In the genomic region with DNA sequence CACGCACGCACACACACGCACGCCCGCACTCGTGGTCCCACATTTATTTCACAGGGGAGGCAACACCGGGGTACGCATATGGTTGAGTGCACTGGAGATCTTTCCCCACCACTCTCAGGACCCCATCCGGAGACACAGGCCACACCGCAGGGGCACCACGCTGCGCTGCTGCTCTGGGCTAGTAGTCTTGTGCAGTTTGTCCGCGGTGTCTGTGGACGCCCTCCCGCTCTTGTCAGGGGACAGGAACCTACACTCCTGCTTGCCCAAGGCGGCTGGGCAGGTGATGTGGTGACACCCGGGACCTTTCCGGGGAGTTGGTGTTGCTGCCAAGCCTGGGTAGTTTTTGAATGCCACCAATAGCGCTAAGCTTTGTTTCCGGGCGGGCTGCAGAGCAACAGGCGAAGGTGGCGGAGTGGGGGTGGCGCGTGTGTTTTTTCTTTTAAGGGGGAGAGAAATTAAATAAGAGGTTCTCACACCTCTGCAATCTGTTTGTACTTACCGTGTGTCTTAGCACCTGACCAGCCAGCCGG, we compare ENCODE assay signal across 8 mouse cellular contexts. TPM values are rescaled to one million over a fixed set of nuclear protein-coding genes. Genes with fewer than 3 reads are reported as not detected.
DNase-seq lines count a peak whose midpoint lies in the region; ATAC-seq and TF ChIP-seq lines count a peak whose summit lies in the region.
"Had no signal": no experiment of that assay in that cellular context is flagged by ENCODE, and none has a peak within 500 bp of the region (broad histone marks: within the 10 kb centered on the region; RNA-seq: fewer than 3 reads in every experiment).

No protein-coding gene starts in this region.

- no peaks in the 10 kb centered on the region for H3K9me3 ChIP-seq in liver, embryonic 11.5 days (ENCODE audit: control insufficient read depth, low read length)
- no peaks in the 10 kb centered on the region for H3K9me3 ChIP-seq in liver, embryonic 12.5 days (replicated peaks)
- no peaks in the 10 kb centered on the region for H3K9me3 ChIP-seq in embryonic facial prominence, embryonic 12.5 days
- no peaks in the 10 kb centered on the region for H3K9me3 ChIP-seq in hindbrain, embryonic 12.5 days (replicated peaks)

- H3K79me2 ChIP-seq in myocyte (ENCODE audit: control insufficient read depth, insufficient read depth), result peaks cover 13% of the 10 kb centered on the region

- TF ChIP-seq POLR2A in myocyte (IDR thresholded peaks at IDR 0.05; ENCODE audit: insufficient read length, low read depth), result no peak

- H3K4me2 ChIP-seq in liver, embryonic 11.5 days, result no peak overlapping the region
- H3K4me2 ChIP-seq in liver, embryonic 12.5 days, result no peak overlapping the region
- peak overlapping the region; percentile 86 for H3K4me2 ChIP-seq in embryonic facial prominence, embryonic 12.5 days (replicated peaks)
- peak overlapping the region; percentile 63 for H3K4me2 ChIP-seq in hindbrain, embryonic 12.5 days (replicated peaks)
- H3K4me2 ChIP-seq in myocyte (ENCODE audit: low read depth), result peak overlapping the region; percentile 79

- H3K9ac ChIP-seq in liver, embryonic 11.5 days (ENCODE audit: low read depth, low read length), result no peak overlapping the region
- no peak overlapping the region for H3K9ac ChIP-seq in liver, embryonic 12.5 days
- H3K9ac ChIP-seq in embryonic facial prominence, embryonic 12.5 days, result peak overlapping the region; percentile 73; the same call in 1 of the 2 replicates
- no peak overlapping the region for H3K9ac ChIP-seq in hindbrain, embryonic 12.5 days

- peaks cover 99% of the 10 kb centered on the region for H3K27me3 ChIP-seq in liver, embryonic 11.5 days (replicated peaks; ENCODE audit: control insufficient read depth, insufficient read depth, low read length)
- peaks cover 100% of the 10 kb centered on the region for H3K27me3 ChIP-seq in liver, embryonic 12.5 days (replicated peaks)
- H3K27me3 ChIP-seq in embryonic facial prominence, embryonic 12.5 days, result peaks cover 91% of the 10 kb centered on the region
- peaks cover 100% of the 10 kb centered on the region for H3K27me3 ChIP-seq in hindbrain, embryonic 12.5 days
- H3K27me3 ChIP-seq in myocyte (ENCODE audit: control insufficient read depth, insufficient read depth, insufficient read length), result no peaks in the 10 kb centered on the region

- no peak for ATAC-seq in liver, embryonic 11.5 days (replicated peaks; ENCODE audit: low FRiP score)
- ATAC-seq in liver, embryonic 12.5 days, result no peak
- no peak for ATAC-seq in embryonic facial prominence, embryonic 12.5 days (ENCODE audit: insufficient number of reproducible peaks, insufficient read depth, low FRiP score, low TSS enrichment)
- no peak for ATAC-seq in hindbrain, embryonic 12.5 days (ENCODE audit: low FRiP score)

- no peaks in the 10 kb centered on the region for H3K36me3 ChIP-seq in liver, embryonic 11.5 days (ENCODE audit: control insufficient read depth, insufficient read depth, low read length)
- no peaks in the 10 kb centered on the region for H3K36me3 ChIP-seq in liver, embryonic 12.5 days
- H3K36me3 ChIP-seq in embryonic facial prominence, embryonic 12.5 days, result no peaks in the 10 kb centered on the region
- H3K36me3 ChIP-seq in hindbrain, embryonic 12.5 days, result no peaks in the 10 kb centered on the region
- H3K36me3 ChIP-seq in myocyte (ENCODE audit: control insufficient read depth, insufficient read depth), result no peaks in the 10 kb centered on the region

- DNase-seq in liver, embryonic 11.5 days (ENCODE audit: low spot score), result peak; percentile 49
- DNase-seq in frontal cortex, postnatal 10 days (ENCODE audit: low spot score in 2 of 2), result no peak
- DNase-seq in adrenal gland, postnatal 10 days, result no peak
- DNase-seq: layer of hippocampus, postnatal 36 days had no signal

- 5% methylated on average over 28 of the region's 28 CpGs for WGBS in liver, embryonic 11.5 days
- 3% methylated on average over 28 of the region's 28 CpGs for WGBS in liver, embryonic 12.5 days (ENCODE audit: insufficient replicate concordance)
- WGBS in embryonic facial prominence, embryonic 12.5 days, result 1% methylated on average over 28 of the region's 28 CpGs
- WGBS in hindbrain, embryonic 12.5 days, result 3% methylated on average over 28 of the region's 28 CpGs

- peak overlapping the region; percentile 32 for H3ac ChIP-seq in myocyte (ENCODE audit: control insufficient read depth, insufficient read length)

- peak overlapping the region; percentile 3; the same call in 1 of the 2 replicates for H3K4me3 ChIP-seq in liver, embryonic 11.5 days (ENCODE audit: low read depth, low read length)
- H3K4me3 ChIP-seq in liver, embryonic 12.5 days, result no peak overlapping the region
- H3K4me3 ChIP-seq in embryonic facial prominence, embryonic 12.5 days, result peak overlapping the region; percentile 57
- H3K4me3 ChIP-seq in hindbrain, embryonic 12.5 days, result peak overlapping the region; percentile 36
- H3K4me3 ChIP-seq in myocyte, result peak overlapping the region; percentile 47

- H3K4me1 ChIP-seq in liver, embryonic 11.5 days (replicated peaks; ENCODE audit: control insufficient read depth, insufficient read depth, low read length), result peaks cover 29% of the 10 kb centered on the region
- H3K4me1 ChIP-seq in liver, embryonic 12.5 days, result peaks cover 45% of the 10 kb centered on the region
- peaks cover 72% of the 10 kb centered on the region for H3K4me1 ChIP-seq in embryonic facial prominence, embryonic 12.5 days
- peaks cover 41% of the 10 kb centered on the region for H3K4me1 ChIP-seq in hindbrain, embryonic 12.5 days

- no peak overlapping the region for H3K27ac ChIP-seq in liver, embryonic 11.5 days (ENCODE audit: low read depth, low read length)
- no peak overlapping the region for H3K27ac ChIP-seq in liver, embryonic 12.5 days
- H3K27ac ChIP-seq in embryonic facial prominence, embryonic 12.5 days, result 0 out of 2 replicates have a peak overlapping the region, but pooled peaks have one; percentile 36
- H3K27ac ChIP-seq in hindbrain, embryonic 12.5 days, result no peak overlapping the region

TF ChIP-seq in myocyte, 11 proteins besides CTCF, POLR2A, EP300 and RAD21:
- TF ChIP-seq POLR2AphosphoS2 (IDR thresholded peaks at IDR 0.05; ENCODE audit: insufficient read length, low read depth) (no peak), TCF12 (IDR thresholded peaks at IDR 0.05; ENCODE audit: insufficient read depth, poor library complexity, severe bottlenecking) (no peak), REST (IDR thresholded peaks at IDR 0.05; ENCODE audit: insufficient read depth, insufficient read length) (no peak), MAX (IDR thresholded peaks at IDR 0.05; ENCODE audit: low read depth) (no peak), TCF3 (IDR thresholded peaks at IDR 0.05; ENCODE audit: insufficient read length, low read depth) (no peak), CEBPB (IDR thresholded peaks at IDR 0.05; ENCODE audit: insufficient read depth, poor library complexity, severe bottlenecking) (no peak), MYOD1 (IDR thresholded peaks at IDR 0.05; ENCODE audit: control insufficient read depth in 1 of 3, insufficient read length in 2 of 3, low read depth in 2 of 3) (no peak), SRF (IDR thresholded peaks at IDR 0.05; ENCODE audit: control insufficient read depth, insufficient read length, low read depth) (no peak), USF1 (IDR thresholded peaks at IDR 0.05; ENCODE audit: low read depth) (no peak), E2F4 (IDR thresholded peaks at IDR 0.05; ENCODE audit: insufficient read depth) (no peak)
TF ChIP-seq in myocyte: peak in this region for 0.

RNA-seq across cellular contexts. Expression of a gene that starts 1.5 kb away (rescaled TPM):
- polyA plus RNA-seq in liver, embryonic 11.5 days (2014; fragmentation: Nextera tagmentation; extraction: Ambion mirVana), result 3.8 and 5.4 TPM in 2 replicates
- polyA plus RNA-seq in liver, embryonic 12.5 days (2016; fragmentation: Nextera tagmentation; extraction: Ambion mirVana), result 3.9 and 4.0 TPM in 2 replicates
- 70.1 and 74.4 TPM in 2 replicates for polyA plus RNA-seq in embryonic facial prominence, embryonic 12.5 days (2016; fragmentation: Nextera tagmentation; extraction: Ambion mirVana)
- polyA plus RNA-seq in hindbrain, embryonic 12.5 days (2016; fragmentation: Nextera tagmentation; extraction: Ambion mirVana), result 3.3 and 4.2 TPM in 2 replicates
- polyA plus RNA-seq in myocyte (2012; fragmentation: generic; extraction: Trizol), result 99.1 TPM
- total RNA-seq in adrenal gland, postnatal 10 days (2021), result under 1 TPM; 0.21 to 0.42 TPM

RNA-seq across cellular contexts. Expression of a gene that starts 7.3 kb away (rescaled TPM):
- polyA plus RNA-seq in liver, embryonic 11.5 days (2014; fragmentation: Nextera tagmentation; extraction: Ambion mirVana), result 0.87 and 1.1 TPM in 2 replicates
- polyA plus RNA-seq in liver, embryonic 12.5 days (2016; fragmentation: Nextera tagmentation; extraction: Ambion mirVana), result 0.18 and 0.37 TPM in 2 replicates
- polyA plus RNA-seq in embryonic facial prominence, embryonic 12.5 days (2016; fragmentation: Nextera tagmentation; extraction: Ambion mirVana), result 27.1 and 29.6 TPM in 2 replicates
- 27.0 and 29.2 TPM in 2 replicates for polyA plus RNA-seq in hindbrain, embryonic 12.5 days (2016; fragmentation: Nextera tagmentation; extraction: Ambion mirVana)
- polyA plus RNA-seq in myocyte (2012; fragmentation: generic; extraction: Trizol), result 0.04 TPM
- 1 to 10 TPM; 2.9 to 4.5 TPM for total RNA-seq in adrenal gland, postnatal 10 days (2021)

RNA-seq across cellular contexts. Expression of a gene that starts 12.1 kb away (rescaled TPM):
- 113 and 120 TPM in 2 replicates for polyA plus RNA-seq in liver, embryonic 11.5 days (2014; fragmentation: Nextera tagmentation; extraction: Ambion mirVana)
- 85.6 and 86.6 TPM in 2 replicates for polyA plus RNA-seq in liver, embryonic 12.5 days (2016; fragmentation: Nextera tagmentation; extraction: Ambion mirVana)
- polyA plus RNA-seq in embryonic facial prominence, embryonic 12.5 days (2016; fragmentation: Nextera tagmentation; extraction: Ambion mirVana), result 145 and 146 TPM in 2 replicates
- 118 TPM in 2 replicates for polyA plus RNA-seq in hindbrain, embryonic 12.5 days (2016; fragmentation: Nextera tagmentation; extraction: Ambion mirVana)
- polyA plus RNA-seq in myocyte (2012; fragmentation: generic; extraction: Trizol), result 259 TPM
- 100 to 1,000 TPM; 121 to 130 TPM for total RNA-seq in adrenal gland, postnatal 10 days (2021)

RNA-seq across cellular contexts. Expression of a gene that starts 16.1 kb away (rescaled TPM):
- 1,024 and 1,077 TPM in 2 replicates for polyA plus RNA-seq in liver, embryonic 11.5 days (2014; fragmentation: Nextera tagmentation; extraction: Ambion mirVana)
- 841 and 876 TPM in 2 replicates for polyA plus RNA-seq in liver, embryonic 12.5 days (2016; fragmentation: Nextera tagmentation; extraction: Ambion mirVana)
- 863 and 916 TPM in 2 replicates for polyA plus RNA-seq in embryonic facial prominence, embryonic 12.5 days (2016; fragmentation: Nextera tagmentation; extraction: Ambion mirVana)
- polyA plus RNA-seq in hindbrain, embryonic 12.5 days (2016; fragmentation: Nextera tagmentation; extraction: Ambion mirVana), result 633 and 755 TPM in 2 replicates
- polyA plus RNA-seq in myocyte (2012; fragmentation: generic; extraction: Trizol), result 2,253 TPM
- 1,000 to 10,000 TPM; 1,751 to 1,916 TPM for total RNA-seq in adrenal gland, postnatal 10 days (2021)

RNA-seq across cellular contexts. Expression of a gene that starts 17.7 kb away (rescaled TPM):
- 13.0 and 16.8 TPM in 2 replicates for polyA plus RNA-seq in liver, embryonic 11.5 days (2014; fragmentation: Nextera tagmentation; extraction: Ambion mirVana)
- polyA plus RNA-seq in liver, embryonic 12.5 days (2016; fragmentation: Nextera tagmentation; extraction: Ambion mirVana), result 9.4 and 9.5 TPM in 2 replicates
- 27.7 and 29.6 TPM in 2 replicates for polyA plus RNA-seq in embryonic facial prominence, embryonic 12.5 days (2016; fragmentation: Nextera tagmentation; extraction: Ambion mirVana)
- polyA plus RNA-seq in hindbrain, embryonic 12.5 days (2016; fragmentation: Nextera tagmentation; extraction: Ambion mirVana), result 22.2 and 23.9 TPM in 2 replicates
- 32.5 TPM for polyA plus RNA-seq in myocyte (2012; fragmentation: generic; extraction: Trizol)
- 10 to 100 TPM; 14.0 to 15.1 TPM for total RNA-seq in adrenal gland, postnatal 10 days (2021)

Comparison
In these comparisons a context has a peak if more than half of its experiments do, and no peak if none do; other contexts are left out.
1. H3K4me2 ChIP-seq: peak in embryonic facial prominence, embryonic 12.5 days (single experiment), hindbrain, embryonic 12.5 days (single experiment) and myocyte (single experiment); none in liver, embryonic 11.5 days (single experiment) and liver, embryonic 12.5 days (single experiment).
2. RNA of a gene that starts 1.5 kb away (polyA plus RNA-seq): 99.1 TPM in myocyte (single experiment) and 70.1 to 74.4 TPM in embryonic facial prominence, embryonic 12.5 days; 3.3 to 4.2 TPM in hindbrain, embryonic 12.5 days, 3.9 to 4.0 TPM in liver, embryonic 12.5 days and 3.8 to 5.4 TPM in liver, embryonic 11.5 days; every median in the first group is over 10 times any median in the second.
3. RNA of a gene that starts 7.3 kb away (polyA plus RNA-seq): 27.0 to 29.2 TPM in hindbrain, embryonic 12.5 days and 27.1 to 29.6 TPM in embryonic facial prominence, embryonic 12.5 days; 0.87 to 1.1 TPM in liver, embryonic 11.5 days, 0.18 to 0.37 TPM in liver, embryonic 12.5 days and 0.04 TPM in myocyte (single experiment); every median in the first group is over 10 times any median in the second.